Mouse (Mus musculus): Measurements from ENCODE around the gene Insig1.

- TF ChIP-seq CTCF (IDR thresholded peaks at IDR 0.05; ENCODE audit: borderline replicate concordance, insufficient read depth, low read depth, low read length), result no peak
- no peak for TF ChIP-seq POLR2A (IDR thresholded peaks at IDR 0.05; ENCODE audit: borderline replicate concordance, insufficient read depth, low read length)
Observed at GRCm38 (mm10) chr5:28031577-28032236, 39.5 kb upstream of the Insig1 start.

Measured in cerebellum, adult 2 months (tissue).